Mouse (Mus musculus) mouse embryonic stem cell (cell line): Measurements from ENCODE around the gene Pml.

ENCODE experiments used
- in situ Hi-C, 2 experiments: fragments of 300-500 bp; cut with MboI; formaldehyde crosslinking; loops; 1 replicate in 1 of 2; 3 replicates in 1 of 2; pipeline ENCODE4 v1.14.3; 2019 to 2020; ENCODE audit warnings: low sequenced_read_pairs in 2 of 2, low pct_unique_long_range_greater_than_20kb in 1 of 2, mixed read lengths in 1 of 2; ENCODE audit not compliant: unreplicated experiment in 1 of 2

The Pml gene

DNA sequence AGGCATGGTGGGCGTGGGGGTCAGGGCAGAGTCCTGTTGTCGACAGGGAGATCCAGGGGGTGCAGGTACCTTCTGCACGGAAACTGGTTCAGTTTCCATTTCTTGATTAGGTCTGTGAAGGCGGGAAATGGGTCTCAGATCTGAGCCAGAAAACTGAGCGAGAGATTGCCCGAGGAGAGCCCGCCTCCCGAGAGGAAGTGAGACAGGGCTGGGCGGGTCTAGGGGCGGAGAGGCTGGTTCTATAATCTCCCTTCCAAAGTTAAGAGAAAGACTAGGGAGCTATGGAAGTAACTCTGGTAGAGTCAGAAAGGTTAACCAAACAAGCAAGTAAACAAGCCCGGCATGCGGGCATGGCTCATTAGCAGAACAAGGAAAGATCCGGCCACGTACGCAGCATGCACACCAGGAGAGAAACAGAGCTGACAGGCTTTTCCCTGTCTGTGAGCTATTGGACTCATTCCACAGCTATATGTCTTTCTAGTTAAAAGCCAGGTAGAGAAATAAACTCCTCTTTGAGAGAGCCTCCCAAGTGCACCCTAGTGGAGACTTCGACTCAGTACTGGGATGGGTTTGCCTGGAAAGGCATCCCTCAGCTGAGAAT is at the start of gene Pml:
Gene Pml, minus strand, starts transcription at position 195 of the 601 bp plus-strand sequence.
- in situ Hi-C loops, result loop anchor here in 1 of 2 experiments (25.0 kb wide), 1 partner anchor 737 kb away; the partner anchor contains the start of genes Cox5a and Rpp25

DNA sequence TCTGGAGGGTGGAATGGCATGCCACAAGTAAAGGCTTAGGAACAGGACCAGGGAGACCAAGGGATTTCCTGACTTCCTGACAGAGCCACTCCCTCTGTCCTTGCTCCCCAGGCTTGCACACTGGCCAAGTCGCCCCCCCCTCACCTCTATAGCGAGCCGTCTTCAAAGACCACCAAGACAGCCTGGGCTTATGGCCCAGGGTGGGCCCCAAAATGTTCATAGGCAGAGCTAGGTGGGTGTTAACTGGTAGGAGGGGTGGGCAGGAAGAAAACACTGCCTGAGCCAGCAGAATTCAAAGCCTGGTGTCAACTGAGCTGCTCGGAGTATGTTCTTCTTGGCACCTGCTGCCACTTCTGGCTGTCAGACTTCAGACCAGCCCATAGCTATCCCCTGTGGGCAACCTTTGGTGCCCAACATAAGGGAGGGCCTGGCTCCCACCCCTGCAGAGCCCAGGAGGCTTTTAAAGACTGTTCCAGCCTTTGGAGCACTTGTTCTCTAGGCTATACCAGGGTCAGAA is 48.4 kb upstream of the Pml start:
- in situ Hi-C loops, result no loop called here

DNA sequence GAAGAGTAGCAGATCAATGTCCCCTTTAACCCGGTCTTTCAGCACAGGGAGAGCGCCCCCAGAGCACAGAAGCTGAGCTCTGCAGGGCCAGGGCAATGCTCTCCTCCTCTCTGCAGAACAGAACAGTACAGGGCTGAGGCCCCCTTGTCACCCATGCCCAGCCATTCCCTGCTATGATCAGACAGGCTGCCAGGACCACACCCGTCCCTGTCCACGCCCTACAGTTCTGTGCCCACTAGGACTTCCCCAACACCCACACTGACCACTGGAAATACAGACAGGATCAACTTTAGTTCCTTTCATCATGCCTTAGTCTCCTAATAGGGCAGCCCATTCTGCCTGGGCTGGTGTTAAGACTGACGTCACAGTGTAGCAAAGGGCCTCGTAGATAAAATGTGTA is 47.5 kb upstream of the Pml start:
- in situ Hi-C loops, result no loop called here

GRCm38 (mm10) chr9:58295766-58296361 is 46.3 kb upstream of the Pml start:
- in situ Hi-C loops, result no loop called here

DNA sequence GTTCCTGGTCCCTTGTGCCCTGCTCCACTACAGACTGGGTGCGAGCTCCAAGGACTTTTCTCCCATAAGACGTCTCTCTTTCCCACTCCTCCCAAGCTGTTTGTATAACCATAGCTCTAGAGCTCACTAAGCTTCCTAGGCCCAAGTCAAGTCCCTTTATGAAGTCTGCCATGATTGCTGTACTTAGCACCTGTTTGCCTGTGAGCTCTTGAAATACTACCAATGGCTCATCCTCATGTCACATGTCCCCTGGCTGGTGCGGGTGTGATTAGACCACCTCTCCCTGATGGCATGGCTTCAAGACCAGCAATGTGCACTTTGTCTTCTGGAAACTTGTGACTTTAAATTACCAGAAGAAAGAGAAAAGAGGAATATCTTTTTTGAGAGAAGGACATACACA is 45.8 kb upstream of the Pml start:
- in situ Hi-C loops, result no loop called here

- in situ Hi-C loops, result no loop called here
Observed at GRCm38 (mm10) chr9:58294527-58294926, 44.9 kb upstream of the Pml start.

GRCm38 (mm10) chr9:58289901-58290300 is 40.3 kb upstream of the Pml start:
- in situ Hi-C loops, result no loop called here

GRCm38 (mm10) chr9:58289090-58289489 is 39.5 kb upstream of the Pml start:
- in situ Hi-C loops, result no loop called here

- in situ Hi-C loops, result loop anchor here in 1 of 2 experiments (5.0 kb wide), 1 partner anchor 41 kb away; no protein-coding TSS in a partner anchor
Observed at GRCm38 (mm10) chr9:58283431-58283830, 33.8 kb upstream of the Pml start.

DNA sequence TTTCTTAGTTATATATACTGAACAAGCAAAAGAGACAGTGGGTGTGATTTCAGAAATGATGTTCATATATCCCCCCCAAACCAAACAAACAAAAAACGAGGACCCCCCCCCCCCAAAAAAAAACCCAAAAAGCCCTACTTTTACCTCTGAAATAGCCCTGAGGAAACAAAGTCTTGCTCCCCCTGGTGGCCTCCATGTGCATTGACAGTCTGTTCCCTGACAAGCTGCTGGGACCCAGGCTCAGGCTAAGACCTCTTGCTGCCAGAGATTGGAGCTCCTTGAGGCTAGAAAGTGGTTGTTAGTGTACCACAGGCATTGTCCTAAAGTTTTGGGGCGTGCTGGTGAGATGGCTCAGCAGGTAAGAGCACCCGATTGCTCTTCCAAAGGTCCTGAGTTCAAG is 32.0 kb upstream of the Pml start:
- in situ Hi-C loops, result loop anchor here in 1 of 2 experiments (5.0 kb wide), 1 partner anchor 39 kb away; no protein-coding TSS in a partner anchor

GRCm38 (mm10) chr9:58280259-58281109 is 30.9 kb upstream of the Pml start:
- in situ Hi-C loops, result loop anchor here in 1 of 2 experiments (5.0 kb wide), 1 partner anchor 38 kb away; no protein-coding TSS in a partner anchor

- in situ Hi-C loops, result loop anchor here in 1 of 2 experiments (5.0 kb wide), 1 partner anchor 37 kb away; no protein-coding TSS in a partner anchor
Observed at GRCm38 (mm10) chr9:58279780-58280179, 30.2 kb upstream of the Pml start.

DNA sequence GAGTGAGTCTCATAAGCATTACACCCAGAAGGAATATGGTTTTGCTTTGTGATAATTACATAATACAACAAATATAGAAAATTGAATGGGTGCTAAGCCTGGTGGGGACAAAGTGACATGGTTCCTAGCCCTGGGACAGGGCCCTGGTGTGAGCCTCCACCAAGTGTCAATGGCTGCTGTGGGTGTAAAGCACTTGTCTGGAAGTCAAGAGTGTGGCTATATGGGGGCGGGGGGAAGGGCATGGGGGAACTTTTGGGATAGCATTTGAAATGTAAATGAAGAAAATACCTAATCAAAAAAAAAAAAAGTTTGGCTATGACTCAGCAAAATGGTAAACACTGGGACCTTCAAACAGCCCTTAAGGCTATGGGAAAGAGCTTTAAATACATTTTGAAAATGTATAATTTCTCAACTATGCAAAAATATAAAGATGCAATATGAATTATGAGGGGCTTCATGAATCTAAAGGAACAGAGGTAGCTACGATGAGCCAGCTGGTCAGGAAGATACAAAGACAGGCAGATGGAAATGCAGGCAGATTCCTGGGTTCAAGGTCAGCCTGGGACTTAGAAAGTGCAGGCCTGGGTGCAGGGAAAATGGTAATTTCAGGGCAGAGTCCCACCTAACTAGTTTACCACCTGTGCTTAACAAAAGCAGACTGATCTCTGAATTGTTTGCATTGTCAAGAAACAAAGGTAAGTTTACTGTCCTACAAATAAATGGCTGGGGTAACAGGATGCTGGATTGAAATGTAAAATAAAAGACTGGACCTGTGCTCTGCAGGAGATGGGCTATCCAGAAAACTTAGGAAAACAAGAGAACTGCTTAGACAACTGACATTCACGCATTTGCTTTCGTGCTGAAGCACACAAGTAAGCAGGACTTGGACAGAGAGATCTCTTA is 29.5 kb upstream of the Pml start:
- in situ Hi-C loops, result no loop called here

GRCm38 (mm10) chr9:58278313-58278712 is 28.7 kb upstream of the Pml start:
- in situ Hi-C loops, result no loop called here

GRCm38 (mm10) chr9:58276346-58276745 is 26.8 kb upstream of the Pml start:
- in situ Hi-C loops, result no loop called here

- in situ Hi-C loops, result no loop called here
Observed at GRCm38 (mm10) chr9:58275797-58276196, 26.2 kb upstream of the Pml start.

DNA sequence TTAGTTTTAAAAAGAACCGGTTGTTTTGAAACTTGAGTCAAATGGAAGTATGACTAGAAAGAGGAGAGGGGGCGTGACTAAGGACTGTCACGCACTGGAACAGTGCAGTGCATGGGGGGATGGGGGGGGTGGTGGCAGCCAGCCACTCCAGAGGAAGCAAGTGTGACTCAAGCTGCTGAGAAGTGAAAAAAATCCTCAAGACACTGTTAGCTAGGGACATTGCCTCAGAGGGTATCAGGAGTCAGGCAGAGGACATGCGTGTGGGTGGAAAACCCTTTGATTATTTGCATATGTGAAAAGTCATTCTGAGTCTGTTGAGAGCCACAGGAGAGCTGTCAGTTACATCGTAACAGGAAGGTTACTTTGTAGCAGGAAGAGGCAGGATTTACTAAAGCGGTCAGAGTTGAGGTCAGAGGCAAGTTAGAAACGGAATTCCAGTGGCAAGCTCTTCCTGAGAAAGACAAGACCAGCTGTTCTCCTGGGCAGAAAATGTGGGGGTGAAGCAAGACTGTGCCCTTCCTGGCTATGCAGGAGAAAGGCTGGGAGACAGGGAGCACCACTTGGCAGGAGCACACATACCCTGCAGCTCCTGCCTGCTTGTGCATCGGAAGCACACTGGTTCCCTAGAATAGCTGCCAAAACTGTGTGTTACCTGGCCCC is 25.7 kb upstream of the Pml start:
- in situ Hi-C loops, result no loop called here
